Mouse (Mus musculus) spleen, postnatal 0 days (tissue): ENCODE results near the gene Gm21119. TPM values are rescaled to one million over a fixed set of nuclear protein-coding genes. Genes with fewer than 3 reads are reported as not detected.

ENCODE experiments used
- polyA plus RNA-seq: library from polyadenylated mRNA; unstranded; fragments of >200 nt; fragmentation: Nextera tagmentation; extraction: Ambion mirVana; gene quantifications from 2 replicates; pipeline ENCODE4 v1.2.1, GENCODE M21; 2015

Gene Gm21119
- polyA plus RNA-seq: not detected in 2 replicates

GRCm38 (mm10) chr8:20614619-20615018 is at the start of gene Gm21119:
TSS of gene Gm21119 (plus strand) at chr8:20614919.

